Mouse (Mus musculus) CD4-positive, CD25-positive, alpha-beta regulatory T cell, adult 9 weeks (primary cell): ENCODE measurements around the gene Skint10. TPM values are rescaled to one million over a fixed set of nuclear protein-coding genes. Genes with fewer than 3 reads are reported as not detected.

Source experiments
- polyA plus RNA-seq: library from polyadenylated mRNA; unstranded; fragments of 100-300 nt; shearing (Covaris generic); gene quantifications from one replicate; pipeline ENCODE4 v1.2.1, GENCODE M21; 2017

Gene Skint10
- not detected for polyA plus RNA-seq

GRCm38 (mm10) chr4:112774766-112775165, at the start of gene Skint10:
Gene Skint10 (minus strand): TSS chr4:112774866.

Other genes starting within 250 kb of the Skint10 start
- not detected for gene Skint2, start 217.7 kb downstream of the Skint10 start, polyA plus RNA-seq